Mouse (Mus musculus) midbrain, embryonic 14.5 days (tissue): ENCODE data around the gene Cntn5. TPM values are rescaled to one million over a fixed set of nuclear protein-coding genes. Genes with fewer than 3 reads are reported as not detected.

ENCODE experiments used
- ATAC-seq: fragments of 200-750 bp; cut with Nextera tagmentation; 2 replicates; pipeline ENCODE4 v1.8.0; 2017; ENCODE audit warnings: moderate number of reproducible peaks, moderate library complexity; ENCODE audit not compliant: low FRiP score, low TSS enrichment
- DNase-seq: peaks from one replicate; pipeline ENCODE4 v3.0.0-alpha.2; 2015
- H3K27ac ChIP-seq: fragments of 300-500 bp; sonication (generic); replicated peaks from 2 replicates; pipeline ENCODE4 v1.5.1; 2014; ENCODE audit warnings: mild to moderate bottlenecking, low read depth, low read length, moderate library complexity
- H3K27me3 ChIP-seq: fragments of 300-500 bp; sonication (generic); 2 replicates; pipeline ENCODE4 v1.6.1; 2014; ENCODE audit warnings: low read length, control low read depth, mixed read lengths; ENCODE audit not compliant: control insufficient read depth, insufficient read depth
- H3K36me3 ChIP-seq: fragments of 300-500 bp; sonication (generic); 2 replicates; pipeline ENCODE4 v1.6.1; 2014; ENCODE audit warnings: low read length, control low read depth; ENCODE audit not compliant: control insufficient read depth, insufficient read depth
- H3K4me1 ChIP-seq: fragments of 300-500 bp; sonication (generic); 2 replicates; pipeline ENCODE4 v1.6.1; 2014; ENCODE audit warnings: mild to moderate bottlenecking, antibody characterized with exemption, low read length, control low read depth; ENCODE audit not compliant: control insufficient read depth, insufficient read depth
- H3K4me2 ChIP-seq: fragments of 300-500 bp; sonication (generic); 2 replicates; pipeline ENCODE4 v1.6.1; 2014; ENCODE audit warnings: mild to moderate bottlenecking, low read length, moderate library complexity
- H3K4me3 ChIP-seq: fragments of 300-500 bp; sonication (generic); replicated peaks from 2 replicates; pipeline ENCODE4 v1.5.1; 2014; ENCODE audit warnings: low read depth, low read length
- H3K9ac ChIP-seq: fragments of 300-500 bp; sonication (generic); replicated peaks from 2 replicates; pipeline ENCODE4 v1.6.1; 2014; ENCODE audit warnings: mild to moderate bottlenecking, low read length, moderate library complexity
- H3K9me3 ChIP-seq: fragments of 300-500 bp; sonication (generic); 2 replicates; pipeline ENCODE4 v1.6.1; 2016; ENCODE audit warnings: low read length, control low read depth, mixed read lengths; ENCODE audit not compliant: control insufficient read depth
- WGBS: fragments of 180-500 bp; shearing (Covaris S2); extraction: QIAGEN DNeasy Blood & Tissue Kit; methylation state at CpG from one replicate; pipeline ENCODE4 v1.1.7; 2014; 5-methylcytosine and 5-hydroxymethylcytosine counted together
- polyA plus RNA-seq: library from polyadenylated mRNA; unstranded; fragments of >200 nt; fragmentation: Nextera tagmentation; extraction: Ambion mirVana; gene quantifications from 2 replicates; pipeline ENCODE4 v1.2.1, GENCODE M21; 2014

Cntn5 gene
- polyA plus RNA-seq, 1 experiment from 2014 or later = 13.1 TPM

DNA sequence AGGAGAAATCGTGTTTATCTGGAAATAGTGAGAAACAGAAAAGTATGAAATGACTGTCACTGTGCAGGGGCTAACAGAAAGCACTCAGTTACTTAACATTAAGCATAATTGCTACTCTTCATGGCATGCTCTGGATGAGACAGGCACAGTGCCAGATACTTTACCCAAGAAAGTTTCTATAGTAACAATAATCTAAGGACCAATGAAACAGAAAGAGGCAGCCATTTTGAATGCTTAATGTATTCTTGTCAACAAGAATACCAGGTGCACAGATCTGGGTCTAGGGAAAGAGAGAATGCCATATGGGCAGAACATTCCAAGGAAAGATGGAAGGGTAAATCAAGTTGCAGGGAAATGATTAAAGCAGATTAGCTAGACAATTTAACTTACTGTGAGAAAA lies 1045.3 kb downstream of the Cntn5 start:
- no peak overlapping the region for H3K9ac ChIP-seq
- H3K27ac ChIP-seq = no peak overlapping the region
- H3K27me3 ChIP-seq = no peaks in the 10 kb centered on the region
- ATAC-seq = no peak
- DNase-seq = no peak
- H3K4me1 ChIP-seq = no peaks in the 10 kb centered on the region
- no peak overlapping the region for H3K4me3 ChIP-seq
- no peaks in the 10 kb centered on the region for H3K9me3 ChIP-seq
- H3K36me3 ChIP-seq = no peaks in the 10 kb centered on the region
- H3K4me2 ChIP-seq = no peak overlapping the region
- WGBS = 70% methylated on average over 1 of the region's 1 CpGs

DNA sequence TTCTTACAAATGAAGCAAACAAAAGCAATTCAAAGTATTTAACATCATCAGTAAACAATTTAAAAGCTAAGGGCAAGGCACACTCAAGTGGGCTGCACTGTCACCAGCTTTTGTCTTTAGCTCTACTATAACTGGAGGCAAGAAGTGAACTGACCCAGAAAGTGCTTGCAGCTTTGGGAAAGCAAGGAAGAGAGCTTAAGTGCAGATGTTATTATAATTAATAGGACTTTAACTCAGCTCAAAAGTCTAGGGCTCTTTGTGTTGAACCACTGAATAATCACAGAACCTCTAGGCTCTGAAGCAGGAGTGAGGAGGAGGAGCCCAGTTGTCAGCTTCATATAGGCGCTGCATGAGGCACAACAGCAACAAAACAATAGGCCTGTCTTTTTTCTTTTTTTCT lies 1049.8 kb downstream of the Cntn5 start:
- Histone ChIP-seq H3K4me1 (no peaks in the 10 kb centered on the region), H3K9ac (no peak overlapping the region), H3K27me3 (no peaks in the 10 kb centered on the region), H3K9me3 (no peaks in the 10 kb centered on the region), H3K36me3 (no peaks in the 10 kb centered on the region), H3K27ac (no peak overlapping the region), H3K4me3 (no peak overlapping the region), H3K4me2 (no peak overlapping the region)
- ATAC-seq (no peak), DNase-seq (no peak)
- 59% methylated on average over 1 of the region's 1 CpGs for WGBS

GRCm38 (mm10) chr9:9830231-9830630 lies 1074.3 kb downstream of the Cntn5 start:
- Histone ChIP-seq H3K36me3 (no peaks in the 10 kb centered on the region), H3K9me3 (no peaks in the 10 kb centered on the region), H3K4me3 (no peak overlapping the region), H3K4me1 (no peaks in the 10 kb centered on the region), H3K4me2 (no peak overlapping the region), H3K27me3 (no peaks in the 10 kb centered on the region), H3K9ac (no peak overlapping the region), H3K27ac (no peak overlapping the region)
- ATAC-seq (no peak), DNase-seq (no peak)
- WGBS = 87% methylated on average over 2 of the region's 2 CpGs

DNA sequence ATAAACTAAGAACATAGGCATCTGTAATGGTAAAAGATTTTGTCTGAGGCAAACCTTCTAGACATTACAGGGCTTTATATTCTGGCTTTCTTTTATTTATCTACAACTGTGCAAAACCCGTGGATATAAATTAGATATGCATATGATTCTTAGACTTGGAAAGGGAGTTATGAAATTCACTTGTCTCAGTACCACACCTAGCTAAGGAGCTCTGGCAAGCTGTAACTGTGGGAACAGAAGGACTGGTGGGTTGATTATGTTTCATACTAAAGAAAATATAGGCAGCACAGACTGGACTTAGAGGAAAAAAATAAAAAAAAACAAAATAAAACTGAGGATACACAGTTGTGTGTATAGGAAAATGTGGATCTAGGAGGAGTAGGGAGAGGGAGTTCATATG lies 1084.6 kb downstream of the Cntn5 start:
- Histone ChIP-seq H3K4me2 (no peak overlapping the region), H3K4me3 (no peak overlapping the region), H3K27me3 (no peaks in the 10 kb centered on the region), H3K36me3 (no peaks in the 10 kb centered on the region), H3K9ac (no peak overlapping the region), H3K4me1 (no peaks in the 10 kb centered on the region), H3K27ac (no peak overlapping the region), H3K9me3 (no peaks in the 10 kb centered on the region)
- WGBS = 83% methylated on average over 1 of the region's 1 CpGs
- ATAC-seq (no peak), DNase-seq (no peak)

GRCm38 (mm10) chr9:9817477-9817876 lies 1087.1 kb downstream of the Cntn5 start:
- ATAC-seq = no peak
- no peak overlapping the region for H3K4me3 ChIP-seq
- H3K4me2 ChIP-seq = no peak overlapping the region
- no peak overlapping the region for H3K9ac ChIP-seq
- no peaks in the 10 kb centered on the region for H3K36me3 ChIP-seq
- no peaks in the 10 kb centered on the region for H3K27me3 ChIP-seq
- H3K4me1 ChIP-seq = no peaks in the 10 kb centered on the region
- H3K9me3 ChIP-seq = no peaks in the 10 kb centered on the region
- no peak for DNase-seq
- H3K27ac ChIP-seq = no peak overlapping the region
- WGBS = 92% methylated on average over 2 of the region's 2 CpGs

- Histone ChIP-seq H3K9me3 (no peaks in the 10 kb centered on the region), H3K4me1 (no peaks in the 10 kb centered on the region), H3K4me3 (no peak overlapping the region), H3K27ac (no peak overlapping the region), H3K36me3 (no peaks in the 10 kb centered on the region), H3K4me2 (no peak overlapping the region), H3K27me3 (no peaks in the 10 kb centered on the region), H3K9ac (no peak overlapping the region)
- WGBS = 80% methylated on average over 2 of the region's 2 CpGs
- ATAC-seq (no peak), DNase-seq (no peak)
Observed at GRCm38 (mm10) chr9:9799546-9799945, 1105.0 kb downstream of the Cntn5 start.

GRCm38 (mm10) chr9:9783680-9784079 lies 1120.9 kb downstream of the Cntn5 start:
- ATAC-seq = no peak
- 60% methylated on average over 3 of the region's 3 CpGs for whole genome bisulfite sequencing
- H3K9me3 ChIP-seq = no peaks in the 10 kb centered on the region
- no peak overlapping the region for H3K27ac ChIP-seq
- no peaks in the 10 kb centered on the region for H3K27me3 ChIP-seq
- H3K36me3 ChIP-seq = no peaks in the 10 kb centered on the region
- no peaks in the 10 kb centered on the region for H3K4me1 ChIP-seq
- H3K4me3 ChIP-seq = no peak overlapping the region
- no peak overlapping the region for H3K9ac ChIP-seq
- DNase-seq = peak; percentile 12
- no peak overlapping the region for H3K4me2 ChIP-seq

DNA sequence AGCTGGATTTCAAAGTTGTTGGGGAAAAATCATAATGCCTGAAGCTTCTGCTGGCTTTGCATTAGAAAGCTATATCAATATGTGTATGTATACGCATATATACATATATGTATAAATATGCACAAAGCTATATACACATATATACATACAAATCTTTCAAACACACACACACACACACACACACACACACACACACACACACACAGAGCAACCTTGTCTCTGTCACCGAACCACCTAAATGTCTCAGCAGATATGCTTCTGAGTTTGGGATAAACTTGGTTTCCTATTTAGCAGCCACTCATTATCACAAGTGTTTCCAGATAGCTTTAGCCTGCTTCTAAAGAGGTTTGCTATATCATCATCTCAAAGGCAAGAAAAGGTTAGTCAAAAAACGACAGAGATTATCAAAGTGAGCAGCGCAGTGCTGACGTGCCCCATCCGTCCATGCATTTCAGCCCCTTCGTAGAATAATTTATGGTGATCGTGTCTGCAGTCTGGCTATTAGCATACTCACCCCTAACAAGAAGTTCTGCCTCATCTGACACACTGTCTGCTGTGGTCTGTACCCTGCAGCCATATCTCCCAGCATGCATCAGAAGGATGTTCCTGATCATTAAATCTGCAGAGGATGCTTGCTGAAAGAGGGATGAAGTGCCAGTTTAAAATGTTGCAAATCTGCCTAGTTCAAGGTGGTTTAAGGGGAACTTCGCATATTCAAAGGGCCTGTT lies 1123.3 kb downstream of the Cntn5 start:
- Histone ChIP-seq H3K27ac (no peak overlapping the region), H3K27me3 (no peaks in the 10 kb centered on the region), H3K9ac (no peak overlapping the region), H3K4me2 (no peak overlapping the region), H3K36me3 (no peaks in the 10 kb centered on the region), H3K4me3 (no peak overlapping the region), H3K9me3 (no peaks in the 10 kb centered on the region), H3K4me1 (no peaks in the 10 kb centered on the region)
- 61% methylated on average over 9 of the region's 9 CpGs for WGBS
- ATAC-seq (peak; percentile 73), DNase-seq (peak; percentile 49)

GRCm38 (mm10) chr9:9779646-9780045 lies 1124.9 kb downstream of the Cntn5 start:
- 72% methylated on average over 3 of the region's 3 CpGs for WGBS
- H3K4me2 ChIP-seq = no peak overlapping the region
- no peak overlapping the region for H3K9ac ChIP-seq
- H3K27me3 ChIP-seq = no peaks in the 10 kb centered on the region
- H3K4me1 ChIP-seq = no peaks in the 10 kb centered on the region
- H3K9me3 ChIP-seq = no peaks in the 10 kb centered on the region
- ATAC-seq (no peak), DNase-seq (peak; percentile 6)
- H3K36me3 ChIP-seq = no peaks in the 10 kb centered on the region
- no peak overlapping the region for H3K4me3 ChIP-seq
- H3K27ac ChIP-seq = no peak overlapping the region
